38 mouse cellular contexts compared by ENCODE assay signal in the genomic region with DNA sequence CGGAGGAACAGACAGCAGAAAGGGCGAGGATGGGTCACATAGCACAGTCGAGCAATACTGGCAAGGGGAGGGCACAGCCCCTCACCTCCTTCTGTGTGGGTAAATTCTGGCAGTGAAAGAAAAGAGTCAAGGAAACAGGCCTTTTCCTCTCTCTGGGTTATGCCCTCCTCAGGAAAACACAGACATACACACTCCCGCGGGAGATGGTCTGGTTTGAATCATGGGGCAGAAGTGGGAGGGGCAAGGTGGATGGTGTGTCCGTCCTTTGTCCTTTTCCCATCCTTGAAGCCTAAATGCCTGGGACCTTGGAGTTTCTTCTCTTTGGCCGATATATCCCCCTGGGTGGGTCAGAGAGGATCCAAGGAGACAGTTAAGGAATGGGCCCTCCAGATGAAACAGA. TPM values are rescaled to one million over a fixed set of nuclear protein-coding genes. Genes with fewer than 3 reads are reported as not detected.
DNase-seq lines count a peak whose midpoint lies in the region; ATAC-seq lines count a peak whose summit lies in the region.
"Had no signal": no experiment of that assay in that cellular context is flagged by ENCODE, and none has a peak within 500 bp of the region (broad histone marks: within the 10 kb centered on the region; RNA-seq: fewer than 3 reads in every experiment).

No protein-coding gene starts in this region.

- no peaks in the 10 kb centered on the region for H3K4me1 ChIP-seq in hindbrain, embryonic 11.5 days (replicated peaks; ENCODE audit: control insufficient read depth, insufficient read depth, low read length)
- H3K4me1 ChIP-seq in hindbrain, embryonic 13.5 days (replicated peaks), result no peaks in the 10 kb centered on the region
- peaks cover 28% of the 10 kb centered on the region for H3K4me1 ChIP-seq in embryonic facial prominence, embryonic 10.5 days
- H3K4me1 ChIP-seq in limb, embryonic 10.5 days, result peaks cover 28% of the 10 kb centered on the region
- H3K4me1 ChIP-seq: forebrain, embryonic 13.5 days had no signal

- no peaks in the 10 kb centered on the region for H3K27me3 ChIP-seq in hindbrain, embryonic 11.5 days (ENCODE audit: control insufficient read depth, insufficient read depth, low read length)
- H3K27me3 ChIP-seq in hindbrain, embryonic 13.5 days, result no peaks in the 10 kb centered on the region
- no peaks in the 10 kb centered on the region for H3K27me3 ChIP-seq in embryonic facial prominence, embryonic 10.5 days (replicated peaks; ENCODE audit: low read depth, poor library complexity, severe bottlenecking)
- peaks cover 7% of the 10 kb centered on the region; the same call in 1 of the 2 replicates for H3K27me3 ChIP-seq in limb, embryonic 10.5 days (ENCODE audit: low read depth, poor library complexity, severe bottlenecking)
- H3K27me3 ChIP-seq: CH12.LX; embryonic facial prominence, embryonic 12.5 days; forebrain, embryonic 13.5 days; heart, embryonic 13.5 days; midbrain, embryonic 15.5 days had no signal

- no peak overlapping the region for H3K27ac ChIP-seq in hindbrain, embryonic 11.5 days (ENCODE audit: low read depth, low read length)
- H3K27ac ChIP-seq in hindbrain, embryonic 13.5 days, result no peak overlapping the region
- H3K27ac ChIP-seq in embryonic facial prominence, embryonic 10.5 days (replicated peaks), result peak overlapping the region; percentile 78
- peak overlapping the region; percentile 1; the same call in 1 of the 2 replicates for H3K27ac ChIP-seq in limb, embryonic 10.5 days
- H3K27ac ChIP-seq: embryonic facial prominence, embryonic 12.5 days; forebrain, embryonic 13.5 days; gastrocnemius, adult 2 months; heart, adult 2 months; heart, embryonic 13.5 days; liver, embryonic 14.5 days; midbrain, embryonic 15.5 days had no signal

- peak; percentile 55 for DNase-seq in embryo, embryonic 10 days (ENCODE audit: low spot score)
- DNase-seq in embryo, embryonic 9.5 days (ENCODE audit: extremely low spot score), result no peak
- peak; percentile 26 for DNase-seq in hindbrain, embryonic 11.5 days (ENCODE audit: low spot score)
- peak; percentile 72 for DNase-seq in embryonic facial prominence, embryonic 10.5 days (ENCODE audit: low spot score)
- peak; percentile 51 for DNase-seq in limb, embryonic 10.5 days (ENCODE audit: low spot score)
- DNase-seq in right cerebral cortex, postnatal 14 days, result no peak
- no peak for DNase-seq in frontal cortex, adult 2 months (ENCODE audit: extremely low spot score in 1 of 2, low spot score in 1 of 2)
- DNase-seq: adrenal gland, adult 2 months; cerebellum, adult 2 months; cerebellum, postnatal 36 days; gastrocnemius, adult 2 months; gastrocnemius, postnatal 36 days; heart, adult 2 months; heart, postnatal 10 days; kidney, adult 8-10 months; kidney, postnatal 10 days; layer of hippocampus, postnatal 36 days; left cerebral cortex, postnatal 4 days; liver; lung, adult 2 months; lung, postnatal 10 days; spleen, adult 18-20 months; thymus, adult 2 months; thymus, postnatal 36 days had no signal

- no peaks in the 10 kb centered on the region for H3K36me3 ChIP-seq in hindbrain, embryonic 11.5 days (ENCODE audit: control insufficient read depth, insufficient read depth, low read length)
- no peaks in the 10 kb centered on the region for H3K36me3 ChIP-seq in hindbrain, embryonic 13.5 days
- no peaks in the 10 kb centered on the region for H3K36me3 ChIP-seq in embryonic facial prominence, embryonic 10.5 days (replicated peaks)
- H3K36me3 ChIP-seq in limb, embryonic 10.5 days, result no peaks in the 10 kb centered on the region
- H3K36me3 ChIP-seq: embryonic facial prominence, embryonic 12.5 days; heart, embryonic 13.5 days; midbrain, embryonic 15.5 days had no signal

- no peak overlapping the region for H3K9ac ChIP-seq in hindbrain, embryonic 11.5 days (ENCODE audit: low read depth, low read length)
- no peak overlapping the region for H3K9ac ChIP-seq in hindbrain, embryonic 13.5 days
- H3K9ac ChIP-seq: embryonic facial prominence, embryonic 12.5 days; forebrain, embryonic 13.5 days; heart, embryonic 13.5 days; liver, embryonic 14.5 days; midbrain, embryonic 15.5 days had no signal

- 0 out of 2 replicates have a peak overlapping the region, but pooled peaks have one; percentile 5 for H3K4me2 ChIP-seq in hindbrain, embryonic 11.5 days (replicated peaks; ENCODE audit: low read depth, low read length)
- H3K4me2 ChIP-seq in hindbrain, embryonic 13.5 days, result no peak overlapping the region
- H3K4me2 ChIP-seq: embryonic facial prominence, embryonic 12.5 days; forebrain, embryonic 13.5 days; heart, embryonic 13.5 days; midbrain, embryonic 15.5 days had no signal

- no peaks in the 10 kb centered on the region for H3K9me3 ChIP-seq in hindbrain, embryonic 11.5 days (ENCODE audit: control insufficient read depth, low read length)
- H3K9me3 ChIP-seq in hindbrain, embryonic 13.5 days, result no peaks in the 10 kb centered on the region
- no peaks in the 10 kb centered on the region for H3K9me3 ChIP-seq in embryonic facial prominence, embryonic 10.5 days
- H3K9me3 ChIP-seq in limb, embryonic 10.5 days (replicated peaks), result no peaks in the 10 kb centered on the region
- H3K9me3 ChIP-seq: embryonic facial prominence, embryonic 12.5 days; forebrain, embryonic 13.5 days; midbrain, embryonic 15.5 days had no signal

- no peak overlapping the region for H3K4me3 ChIP-seq in hindbrain, embryonic 11.5 days (ENCODE audit: low read depth, low read length)
- H3K4me3 ChIP-seq in hindbrain, embryonic 13.5 days, result no peak overlapping the region
- H3K4me3 ChIP-seq in embryonic facial prominence, embryonic 10.5 days, result 0 out of 2 replicates have a peak overlapping the region, but pooled peaks have one; percentile 2
- H3K4me3 ChIP-seq in limb, embryonic 10.5 days, result no peak overlapping the region
- H3K4me3 ChIP-seq: embryonic facial prominence, embryonic 12.5 days; erythroblast, embryonic 14.5 days; forebrain, embryonic 13.5 days; gastrocnemius, adult 2 months; heart, adult 2 months; heart, embryonic 13.5 days; midbrain, embryonic 15.5 days had no signal

- no peak for ATAC-seq in hindbrain, embryonic 11.5 days (ENCODE audit: low FRiP score)
- ATAC-seq in hindbrain, embryonic 13.5 days (ENCODE audit: low FRiP score), result no peak
- ATAC-seq: activated CD4-positive, CD25-positive, alpha-beta regulatory T cell, adult 4 months; forebrain, embryonic 13.5 days; intestine, embryonic 16.5 days; midbrain, embryonic 15.5 days had no signal

- 56% methylated on average over 7 of the region's 7 CpGs for WGBS in hindbrain, embryonic 11.5 days
- WGBS in hindbrain, embryonic 13.5 days, result 71% methylated on average over 7 of the region's 7 CpGs
- WGBS in embryonic facial prominence, embryonic 10.5 days, result 38% methylated on average over 7 of the region's 7 CpGs
- whole genome bisulfite sequencing in limb, embryonic 10.5 days, result 46% methylated on average over 7 of the region's 7 CpGs

RNA-seq across cellular contexts. Expression of a gene that starts 2.9 kb away (rescaled TPM):
- 9.4 TPM in 2 replicates for polyA plus RNA-seq in hindbrain, embryonic 11.5 days (2014; fragmentation: Nextera tagmentation; extraction: Ambion mirVana)
- polyA plus RNA-seq in hindbrain, embryonic 13.5 days (2015; fragmentation: Nextera tagmentation; extraction: Ambion mirVana), result 8.9 and 11.0 TPM in 2 replicates
- 9.4 and 9.9 TPM in 2 replicates for polyA plus RNA-seq in embryonic facial prominence, embryonic 10.5 days (2016; fragmentation: Nextera tagmentation; extraction: Ambion mirVana)
- 8.6 and 12.0 TPM in 2 replicates for polyA plus RNA-seq in limb, embryonic 10.5 days (2016; fragmentation: Nextera tagmentation; extraction: Ambion mirVana)
- polyA plus RNA-seq in frontal cortex, adult 2 months (2012; rRNA removed), result 14.7 and 15.8 TPM in 2 replicates
- polyA plus RNA-seq: erythroblast, embryonic 14.5 days had no signal

RNA-seq across cellular contexts. Expression of a gene that starts 27.5 kb away (rescaled TPM):
- 0.22 and 0.35 TPM in 2 replicates for polyA plus RNA-seq in hindbrain, embryonic 11.5 days (2014; fragmentation: Nextera tagmentation; extraction: Ambion mirVana)
- polyA plus RNA-seq in hindbrain, embryonic 13.5 days (2015; fragmentation: Nextera tagmentation; extraction: Ambion mirVana), result not detected in 2 replicates
- polyA plus RNA-seq in embryonic facial prominence, embryonic 10.5 days (2016; fragmentation: Nextera tagmentation; extraction: Ambion mirVana), result 0.25 TPM in 1 of 2 replicates, not detected in the other
- polyA plus RNA-seq in limb, embryonic 10.5 days (2016; fragmentation: Nextera tagmentation; extraction: Ambion mirVana), result 0.21 and 0.58 TPM in 2 replicates
- polyA plus RNA-seq in frontal cortex, adult 2 months (2012; rRNA removed), result 0.06 and 0.13 TPM in 2 replicates
- polyA plus RNA-seq: activated CD4-positive, CD25-positive, alpha-beta regulatory T cell, adult 4 months; adrenal gland, adult 2 months; C2C12; erythroblast, embryonic 14.5 days; forebrain, embryonic 13.5 days; heart, adult 2 months; heart, embryonic 13.5 days; intestine, embryonic 16.5 days; large intestine, adult 2 months; liver, embryonic 14.5 days; lung, adult 2 months; stomach, embryonic 16.5 days; thymus, adult 2 months had no signal

RNA-seq across cellular contexts. Expression of a gene that starts 39.5 kb away (rescaled TPM):
- not detected in 2 replicates for polyA plus RNA-seq in hindbrain, embryonic 11.5 days (2014; fragmentation: Nextera tagmentation; extraction: Ambion mirVana)
- not detected in 2 replicates for polyA plus RNA-seq in hindbrain, embryonic 13.5 days (2015; fragmentation: Nextera tagmentation; extraction: Ambion mirVana)
- polyA plus RNA-seq in embryonic facial prominence, embryonic 10.5 days (2016; fragmentation: Nextera tagmentation; extraction: Ambion mirVana), result not detected in 2 replicates
- polyA plus RNA-seq in limb, embryonic 10.5 days (2016; fragmentation: Nextera tagmentation; extraction: Ambion mirVana), result 0.11 TPM in 1 of 2 replicates, not detected in the other
- 0.28 and 0.44 TPM in 2 replicates for polyA plus RNA-seq in frontal cortex, adult 2 months (2012; rRNA removed)
- polyA plus RNA-seq: C2C12; embryonic facial prominence, embryonic 12.5 days; erythroblast, embryonic 14.5 days; forebrain, embryonic 13.5 days; heart, embryonic 13.5 days; midbrain, embryonic 15.5 days; neural tube, embryonic 11.5 days had no signal

Comparison
In these comparisons a context has a peak if more than half of its experiments do, and no peak if none do; other contexts are left out.
1. DNase-seq: peak in embryo, embryonic 10 days (single experiment), hindbrain, embryonic 11.5 days (single experiment), embryonic facial prominence, embryonic 10.5 days (single experiment) and limb, embryonic 10.5 days (single experiment); none in embryo, embryonic 9.5 days (single experiment), right cerebral cortex, postnatal 14 days (single experiment) and frontal cortex, adult 2 months (0 of 2).
2. H3K27ac ChIP-seq: peak in embryonic facial prominence, embryonic 10.5 days (single experiment) and limb, embryonic 10.5 days (single experiment); none in hindbrain, embryonic 11.5 days (single experiment) and hindbrain, embryonic 13.5 days (single experiment).